Mouse (Mus musculus): ENCODE data around the gene Rac2. TPM values are rescaled to one million over a fixed set of nuclear protein-coding genes. Genes with fewer than 3 reads are reported as not detected.

Rac2 gene
- total RNA-seq, 1 experiment = 2.9 TPM

- no peak overlapping the region for H3K27ac ChIP-seq (ENCODE audit: insufficient read depth, low read depth, low read length, poor library complexity, severe bottlenecking)
- in situ Hi-C loops (cut with MboI; ENCODE audit: low sequenced_read_pairs in 2 of 2, unreplicated experiment in 2 of 2) = no loop called here
- H3K4me1 ChIP-seq (ENCODE audit: control insufficient read depth in 2 of 2, insufficient read depth in 2 of 2, low read length in 2 of 2, poor library complexity in 1 of 2) = no peaks in the 10 kb centered on the region
- TF ChIP-seq HCFC1 (IDR thresholded peaks at IDR 0.05; ENCODE audit: borderline replicate concordance, insufficient read depth, low read length) (no peak), ZC3H11A (IDR thresholded peaks at IDR 0.05; ENCODE audit: borderline replicate concordance, low read depth, low read length) (no peak), ZNF384 (IDR thresholded peaks at IDR 0.05; ENCODE audit: low read depth, low read length) (no peak), CHD2 (IDR thresholded peaks at IDR 0.05; ENCODE audit: low read depth, low read length) (no peak), MAFK (IDR thresholded peaks at IDR 0.05; ENCODE audit: insufficient read depth, low read depth, low read length) (no peak)
- no peak overlapping the region for H3K9ac ChIP-seq (ENCODE audit: insufficient read depth, low read depth, low read length, poor library complexity, severe bottlenecking)
- H3K9me3 ChIP-seq (ENCODE audit: control insufficient read depth, insufficient read depth, low read depth, low read length) = no peaks in the 10 kb centered on the region
- H3K36me3 ChIP-seq (ENCODE audit: control insufficient read depth, insufficient read depth, low read length, poor library complexity, severe bottlenecking) = no peaks in the 10 kb centered on the region
- H3K4me3 ChIP-seq (ENCODE audit: insufficient read depth in 1 of 2, low read depth in 1 of 2, low read length in 2 of 2, poor library complexity in 1 of 2, severe bottlenecking in 1 of 2) = no peak overlapping the region
- no peak for DNase-seq (ENCODE audit: low read depth, low spot score)
These were observed 48.4 kb downstream of the Rac2 start for GRCm38 (mm10) chr15:78524163-78524562.

GRCm38 (mm10) chr15:78521892-78522291 lies 50.7 kb downstream of the Rac2 start:
- Histone ChIP-seq H3K27ac (ENCODE audit: insufficient read depth, low read depth, low read length, poor library complexity, severe bottlenecking) (no peak overlapping the region), H3K4me1 (ENCODE audit: control insufficient read depth in 2 of 2, insufficient read depth in 2 of 2, low read length in 2 of 2, poor library complexity in 1 of 2) (no peaks in the 10 kb centered on the region), H3K9me3 (ENCODE audit: control insufficient read depth, insufficient read depth, low read depth, low read length) (no peaks in the 10 kb centered on the region), H3K36me3 (ENCODE audit: control insufficient read depth, insufficient read depth, low read length, poor library complexity, severe bottlenecking) (no peaks in the 10 kb centered on the region), H3K4me3 (ENCODE audit: insufficient read depth in 1 of 2, low read depth in 1 of 2, low read length in 2 of 2, poor library complexity in 1 of 2, severe bottlenecking in 1 of 2) (no peak overlapping the region), H3K9ac (ENCODE audit: insufficient read depth, low read depth, low read length, poor library complexity, severe bottlenecking) (no peak overlapping the region)
- in situ Hi-C loops (cut with MboI; ENCODE audit: low sequenced_read_pairs in 2 of 2, unreplicated experiment in 2 of 2) = no loop called here
- DNase-seq (ENCODE audit: low read depth, low spot score) = no peak
- no peak for TF ChIP-seq MAFK (IDR thresholded peaks at IDR 0.05; ENCODE audit: insufficient read depth, low read depth, low read length)
- no peak for TF ChIP-seq ZC3H11A (IDR thresholded peaks at IDR 0.05; ENCODE audit: borderline replicate concordance, low read depth, low read length)
- no peak for TF ChIP-seq CHD2 (IDR thresholded peaks at IDR 0.05; ENCODE audit: low read depth, low read length)
- TF ChIP-seq ZNF384 (IDR thresholded peaks at IDR 0.05; ENCODE audit: low read depth, low read length) = no peak
- no peak for TF ChIP-seq HCFC1 (IDR thresholded peaks at IDR 0.05; ENCODE audit: borderline replicate concordance, insufficient read depth, low read length)

- Histone ChIP-seq H3K27ac (ENCODE audit: insufficient read depth, low read depth, low read length, poor library complexity, severe bottlenecking) (no peak overlapping the region), H3K4me3 (ENCODE audit: insufficient read depth in 1 of 2, low read depth in 1 of 2, low read length in 2 of 2, poor library complexity in 1 of 2, severe bottlenecking in 1 of 2) (no peak overlapping the region), H3K36me3 (ENCODE audit: control insufficient read depth, insufficient read depth, low read length, poor library complexity, severe bottlenecking) (no peaks in the 10 kb centered on the region), H3K4me1 (ENCODE audit: control insufficient read depth in 2 of 2, insufficient read depth in 2 of 2, low read length in 2 of 2, poor library complexity in 1 of 2) (no peaks in the 10 kb centered on the region), H3K9me3 (ENCODE audit: control insufficient read depth, insufficient read depth, low read depth, low read length) (no peaks in the 10 kb centered on the region), H3K9ac (ENCODE audit: insufficient read depth, low read depth, low read length, poor library complexity, severe bottlenecking) (no peak overlapping the region)
- TF ChIP-seq HCFC1 (IDR thresholded peaks at IDR 0.05; ENCODE audit: borderline replicate concordance, insufficient read depth, low read length) (no peak), MAFK (IDR thresholded peaks at IDR 0.05; ENCODE audit: insufficient read depth, low read depth, low read length) (no peak), ZNF384 (IDR thresholded peaks at IDR 0.05; ENCODE audit: low read depth, low read length) (no peak), CHD2 (IDR thresholded peaks at IDR 0.05; ENCODE audit: low read depth, low read length) (no peak), ZC3H11A (IDR thresholded peaks at IDR 0.05; ENCODE audit: borderline replicate concordance, low read depth, low read length) (no peak)
- in situ Hi-C loops (cut with MboI; ENCODE audit: low sequenced_read_pairs in 2 of 2, unreplicated experiment in 2 of 2) = no loop called here
- no peak for DNase-seq (ENCODE audit: low read depth, low spot score)
These were observed 51.3 kb downstream of the Rac2 start for GRCm38 (mm10) chr15:78521331-78521730.

GRCm38 (mm10) chr15:78520112-78520715 lies 52.4 kb downstream of the Rac2 start:
- no peaks in the 10 kb centered on the region for H3K36me3 ChIP-seq (ENCODE audit: control insufficient read depth, insufficient read depth, low read length, poor library complexity, severe bottlenecking)
- H3K9me3 ChIP-seq (ENCODE audit: control insufficient read depth, insufficient read depth, low read depth, low read length) = no peaks in the 10 kb centered on the region
- H3K27ac ChIP-seq (ENCODE audit: insufficient read depth, low read depth, low read length, poor library complexity, severe bottlenecking) = no peak overlapping the region
- H3K4me3 ChIP-seq (ENCODE audit: insufficient read depth in 1 of 2, low read depth in 1 of 2, low read length in 2 of 2, poor library complexity in 1 of 2, severe bottlenecking in 1 of 2) = no peak overlapping the region
- H3K4me1 ChIP-seq (ENCODE audit: control insufficient read depth in 2 of 2, insufficient read depth in 2 of 2, low read length in 2 of 2, poor library complexity in 1 of 2) = peaks cover 0 to 2% of the 10 kb centered on the region in 2 experiments; a peak in 1 of 4 replicates
- no peak for TF ChIP-seq ZC3H11A (IDR thresholded peaks at IDR 0.05; ENCODE audit: borderline replicate concordance, low read depth, low read length)
- TF ChIP-seq ZNF384 (IDR thresholded peaks at IDR 0.05; ENCODE audit: low read depth, low read length) = no peak
- no peak for TF ChIP-seq CHD2 (IDR thresholded peaks at IDR 0.05; ENCODE audit: low read depth, low read length)
- TF ChIP-seq MAFK (IDR thresholded peaks at IDR 0.05; ENCODE audit: insufficient read depth, low read depth, low read length) = no peak
- no peak for TF ChIP-seq HCFC1 (IDR thresholded peaks at IDR 0.05; ENCODE audit: borderline replicate concordance, insufficient read depth, low read length)
- no peak overlapping the region for H3K9ac ChIP-seq (ENCODE audit: insufficient read depth, low read depth, low read length, poor library complexity, severe bottlenecking)
- in situ Hi-C loops (cut with MboI; ENCODE audit: low sequenced_read_pairs in 2 of 2, unreplicated experiment in 2 of 2) = no loop called here
- no peak for DNase-seq (ENCODE audit: low read depth, low spot score)
